Mouse (Mus musculus) B cell, adult 2 months (primary cell): ENCODE measurements around the gene Ggta1.
"Not testable (repeated sequence)": the region's sequence is repeated elsewhere in the genome, so short reads cannot be mapped to it uniquely, and the experiment has no call there.

Experiments used
- DNase-seq, 2 experiments: peaks; one replicate each; pipeline ENCODE4 v3.0.0; 2022

Gene Ggta1

GRCm38 (mm10) chr2:35459316-35459715, 3.7 kb downstream of the Ggta1 start:
- no peak for DNase-seq

- DNase-seq = no peak
Observed at GRCm38 (mm10) chr2:35458421-35458820, 4.6 kb downstream of the Ggta1 start.

- DNase-seq = no peak
Observed at GRCm38 (mm10) chr2:35453736-35454135, 9.3 kb downstream of the Ggta1 start.

GRCm38 (mm10) chr2:35452695-35453094, 10.3 kb downstream of the Ggta1 start:
- DNase-seq = not testable (repeated sequence)

- no peak for DNase-seq
Observed at GRCm38 (mm10) chr2:35451484-35452050, 11.5 kb downstream of the Ggta1 start.

- DNase-seq = no peak
Observed at GRCm38 (mm10) chr2:35450856-35451255, 12.2 kb downstream of the Ggta1 start.

GRCm38 (mm10) chr2:35449687-35450622, 13.1 kb downstream of the Ggta1 start:
- no peak for DNase-seq

GRCm38 (mm10) chr2:35448914-35449670, 13.9 kb downstream of the Ggta1 start:
- no peak for DNase-seq

GRCm38 (mm10) chr2:35448215-35448913, 14.7 kb downstream of the Ggta1 start:
- DNase-seq = peak in 1 of 2 experiments; percentile 24

GRCm38 (mm10) chr2:35447453-35447852, 15.6 kb downstream of the Ggta1 start:
- DNase-seq = peak; percentile 43 to 47

- DNase-seq = peak; percentile 30 to 33
Observed at GRCm38 (mm10) chr2:35446798-35447197, 16.2 kb downstream of the Ggta1 start.

GRCm38 (mm10) chr2:35446300-35446699, 16.7 kb downstream of the Ggta1 start:
- DNase-seq = peak; percentile 43 to 49

GRCm38 (mm10) chr2:35445610-35446009, 17.4 kb downstream of the Ggta1 start:
- DNase-seq = no peak

GRCm38 (mm10) chr2:35444764-35445262, 18.2 kb downstream of the Ggta1 start:
- no peak for DNase-seq

- no peak for DNase-seq
Observed at GRCm38 (mm10) chr2:35443981-35444763, 18.9 kb downstream of the Ggta1 start.

- no peak for DNase-seq
Observed at GRCm38 (mm10) chr2:35443325-35443724, 19.7 kb downstream of the Ggta1 start.

- peak; percentile 28 to 34 for DNase-seq
Observed at GRCm38 (mm10) chr2:35442079-35442478, 21.0 kb downstream of the Ggta1 start.

GRCm38 (mm10) chr2:35441419-35441818, 21.6 kb downstream of the Ggta1 start:
- no peak for DNase-seq

- no peak for DNase-seq
Observed at GRCm38 (mm10) chr2:35440480-35440879, 22.6 kb downstream of the Ggta1 start.

GRCm38 (mm10) chr2:35437796-35438195, 25.2 kb downstream of the Ggta1 start:
- no peak for DNase-seq

GRCm38 (mm10) chr2:35434576-35435123, 28.4 kb downstream of the Ggta1 start:
- no peak for DNase-seq
